In the genomic region with DNA sequence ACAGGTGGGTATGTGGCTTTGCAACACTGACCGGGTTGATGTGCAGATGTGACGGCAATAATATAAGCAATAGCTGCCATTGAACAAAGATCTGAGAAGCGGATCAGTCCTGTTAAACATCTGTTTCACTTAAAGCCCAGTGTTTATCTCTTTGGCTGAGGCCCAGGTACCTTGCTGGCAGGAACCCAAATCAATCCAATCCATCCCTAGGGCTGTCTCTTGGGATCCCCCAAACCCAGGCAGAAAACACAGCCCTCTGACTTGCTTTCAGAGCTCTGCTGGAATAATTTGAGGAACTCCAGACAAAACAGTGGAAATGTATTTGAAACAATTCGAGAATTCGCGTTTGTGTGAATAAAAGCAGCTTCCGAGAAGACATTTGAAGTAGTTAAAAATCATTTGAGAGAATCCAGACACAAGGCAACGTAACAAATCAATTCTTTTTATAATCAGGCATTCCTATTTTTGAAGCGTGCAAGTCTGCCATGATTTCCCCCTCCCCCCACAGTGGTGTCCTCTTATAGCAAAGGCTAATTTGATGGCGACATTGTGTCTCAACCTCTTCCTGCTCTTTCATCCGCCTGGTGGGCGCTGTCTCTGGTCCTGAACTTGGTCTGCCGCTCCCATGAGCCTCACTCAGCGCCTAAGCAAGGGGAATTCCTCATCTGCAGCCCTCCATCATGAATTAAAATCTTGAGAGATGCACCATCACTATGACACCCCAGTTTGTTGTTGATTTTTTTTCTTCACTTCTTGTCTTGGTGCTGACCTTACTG, we compare ENCODE assay signal across 11 mouse cellular contexts. TPM values are rescaled to one million over a fixed set of nuclear protein-coding genes. Genes with fewer than 3 reads are reported as not detected.
DNase-seq lines count a peak whose midpoint lies in the region; ATAC-seq and TF ChIP-seq lines count a peak whose summit lies in the region.
"Had no signal": no experiment of that assay in that cellular context is flagged by ENCODE, and none has a peak within 500 bp of the region (broad histone marks: within the 10 kb centered on the region; RNA-seq: fewer than 3 reads in every experiment).

No protein-coding gene starts in this region.

- H3K4me3 ChIP-seq in heart, embryonic 11.5 days (ENCODE audit: low read depth, low read length), result no peak overlapping the region
- H3K4me3 ChIP-seq in gastrocnemius, adult 2 months, result no peak overlapping the region
- H3K4me3 ChIP-seq in forebrain, postnatal 0 days (ENCODE audit: low read depth, low read length), result no peak overlapping the region
- H3K4me3 ChIP-seq: erythroblast, embryonic 14.5 days; limb, embryonic 12.5 days had no signal

- no peaks in the 10 kb centered on the region for H3K27me3 ChIP-seq in heart, embryonic 11.5 days (ENCODE audit: control insufficient read depth, insufficient read depth, low read length)
- H3K27me3 ChIP-seq in forebrain, postnatal 0 days (ENCODE audit: insufficient read depth, low read length), result no peaks in the 10 kb centered on the region
- H3K27me3 ChIP-seq: limb, embryonic 12.5 days; Patski had no signal

- no peak for TF ChIP-seq CTCF in gastrocnemius, adult 2 months (IDR thresholded peaks at IDR 0.05)
- no peak for TF ChIP-seq CTCF in forebrain, postnatal 0 days (IDR thresholded peaks at IDR 0.05; ENCODE audit: low read depth)

- WGBS in heart, embryonic 11.5 days (ENCODE audit: insufficient replicate concordance), result 44% methylated on average over 14 of the region's 14 CpGs
- WGBS in forebrain, postnatal 0 days, result 43% methylated on average over 14 of the region's 14 CpGs

- peak; percentile 67 for DNase-seq in heart, adult 11 months
- DNase-seq in thymus, postnatal 0 days (ENCODE audit: low spot score), result peak; percentile 11
- no peak for DNase-seq in thymus, postnatal 36 days
- DNase-seq in forelimb bud, embryonic 11.5 days (ENCODE audit: low read depth, low spot score), result peak; percentile 91
- DNase-seq in testis, postnatal 14 days (ENCODE audit: low spot score), result peak; percentile 57
- no peak for DNase-seq in gastrocnemius, adult 2 months
- no peak for DNase-seq in forebrain, postnatal 0 days

- no peak for ATAC-seq in heart, embryonic 11.5 days (replicated peaks; ENCODE audit: insufficient number of reproducible peaks, low FRiP score, low TSS enrichment)
- no peak for ATAC-seq in forebrain, postnatal 0 days
- ATAC-seq: Patski had no signal

- no peaks in the 10 kb centered on the region for H3K9me3 ChIP-seq in heart, embryonic 11.5 days (replicated peaks; ENCODE audit: control insufficient read depth, low read length)
- no peaks in the 10 kb centered on the region for H3K9me3 ChIP-seq in forebrain, postnatal 0 days (ENCODE audit: low read length)
- H3K9me3 ChIP-seq: limb, embryonic 12.5 days had no signal

- intact Hi-C loops in gastrocnemius, adult 2 months (cut with DNase I), result no loop called here

- no peak overlapping the region for H3K27ac ChIP-seq in heart, embryonic 11.5 days (ENCODE audit: low read depth, low read length)
- H3K27ac ChIP-seq in gastrocnemius, adult 2 months, result no peak overlapping the region
- no peak overlapping the region for H3K27ac ChIP-seq in forebrain, postnatal 0 days (ENCODE audit: low read depth, low read length)
- H3K27ac ChIP-seq: limb, embryonic 12.5 days had no signal

- no peaks in the 10 kb centered on the region for H3K4me1 ChIP-seq in heart, embryonic 11.5 days (ENCODE audit: control insufficient read depth, insufficient read depth, low read length)
- no peaks in the 10 kb centered on the region for H3K4me1 ChIP-seq in forebrain, postnatal 0 days (ENCODE audit: insufficient read depth)
- H3K4me1 ChIP-seq: limb, embryonic 12.5 days had no signal

- H3K4me2 ChIP-seq in heart, embryonic 11.5 days, result no peak overlapping the region
- H3K4me2 ChIP-seq in forebrain, postnatal 0 days (ENCODE audit: low read depth), result no peak overlapping the region
- H3K4me2 ChIP-seq: limb, embryonic 12.5 days had no signal

- no peak overlapping the region for H3K9ac ChIP-seq in heart, embryonic 11.5 days (ENCODE audit: low read depth, low read length)
- H3K9ac ChIP-seq in forebrain, postnatal 0 days, result no peak overlapping the region
- H3K9ac ChIP-seq: limb, embryonic 12.5 days had no signal

- H3K36me3 ChIP-seq in heart, embryonic 11.5 days (ENCODE audit: control insufficient read depth, insufficient read depth, low read length), result no peaks in the 10 kb centered on the region
- no peaks in the 10 kb centered on the region for H3K36me3 ChIP-seq in forebrain, postnatal 0 days (ENCODE audit: insufficient read depth)
- H3K36me3 ChIP-seq: limb, embryonic 12.5 days had no signal

RNA-seq across cellular contexts. Expression of gene Kcnj6, which starts 25.2 kb away (rescaled TPM):
- polyA plus RNA-seq in heart, embryonic 11.5 days (2014; fragmentation: Nextera tagmentation; extraction: Ambion mirVana), result 0.13 and 0.19 TPM in 2 replicates
- not detected in 2 replicates for polyA plus RNA-seq in thymus, postnatal 0 days (2015; fragmentation: Nextera tagmentation; extraction: Ambion mirVana)
- not detected for total RNA-seq in gastrocnemius, adult 2 months (2021)
- total RNA-seq in forebrain, postnatal 0 days (2014; rRNA removed), result 8.4 and 8.7 TPM in 2 replicates
- 0.48 and 1.5 TPM in 2 replicates for polyA plus RNA-seq in forebrain, postnatal 0 days (2015; fragmentation: Nextera tagmentation; extraction: Ambion mirVana)
- polyA plus RNA-seq: limb, embryonic 12.5 days; Patski had no signal

Comparison
In these comparisons a context has a peak if more than half of its experiments do, and no peak if none do; other contexts are left out.
1. DNase-seq: peak in heart, adult 11 months (single experiment), thymus, postnatal 0 days (single experiment), forelimb bud, embryonic 11.5 days (single experiment) and testis, postnatal 14 days (single experiment); none in thymus, postnatal 36 days (0 of 2), gastrocnemius, adult 2 months (single experiment) and forebrain, postnatal 0 days (single experiment).